Mouse (Mus musculus) ES-E14 (cell line): ENCODE data around the gene Wdr4. TPM values are rescaled to one million over a fixed set of nuclear protein-coding genes. Genes with fewer than 3 reads are reported as not detected.

Experiments used
- DNase-seq: peaks from one replicate; pipeline ENCODE4 v3.0.0-alpha.2; 2013; ENCODE audit warnings: low read depth, low spot score
- H3K27ac ChIP-seq: 2 replicates; pipeline ENCODE4 v1.5.1; 2012; ENCODE audit warnings: low read depth, mild to moderate bottlenecking, low read length, moderate library complexity, mixed read lengths; ENCODE audit not compliant: poor library complexity, insufficient read depth, severe bottlenecking
- H3K36me3 ChIP-seq: 2 replicates; pipeline ENCODE4 v1.6.1; 2012; ENCODE audit warnings: mild to moderate bottlenecking, low read length, moderate library complexity, mixed read lengths; ENCODE audit not compliant: control insufficient read depth, poor library complexity, insufficient read depth, severe bottlenecking
- H3K4me1 ChIP-seq, 2 experiments: fragments of 150-350 bp in 1 of 2; sonication (generic) in 1 of 2; 2 replicates each; pipeline ENCODE4 v1.6.1; 2012; ENCODE audit warnings: low read length in 2 of 2, mild to moderate bottlenecking in 1 of 2, mixed read lengths in 1 of 2; ENCODE audit not compliant: control insufficient read depth in 2 of 2, insufficient read depth in 2 of 2, poor library complexity in 1 of 2
- H3K4me3 ChIP-seq, 2 experiments: fragments of 150-350 bp in 1 of 2; sonication (generic) in 1 of 2; 2 replicates each; pipeline ENCODE4 v1.5.1; 2012; ENCODE audit warnings: low read length in 2 of 2, low read depth in 1 of 2, mild to moderate bottlenecking in 1 of 2, mixed read lengths in 1 of 2; ENCODE audit not compliant: insufficient read depth in 1 of 2, poor library complexity in 1 of 2, severe bottlenecking in 1 of 2
- H3K9ac ChIP-seq: 2 replicates; pipeline ENCODE4 v1.6.1; 2012; ENCODE audit warnings: low read depth, mild to moderate bottlenecking, low read length, mixed read lengths; ENCODE audit not compliant: poor library complexity, insufficient read depth, severe bottlenecking
- H3K9me3 ChIP-seq: fragments of 150-350 bp; sonication (generic); 2 replicates; pipeline ENCODE4 v1.6.1; 2012; ENCODE audit warnings: low read depth, mild to moderate bottlenecking, low read length; ENCODE audit not compliant: control insufficient read depth, insufficient read depth
- CHD2 ChIP-seq: IDR thresholded peaks from 2 replicates; pipeline ENCODE4 v1.6.1; 2014; ENCODE audit warnings: mild to moderate bottlenecking, low read depth, low read length, inconsistent platforms
- HCFC1 ChIP-seq: IDR thresholded peaks from 2 replicates; pipeline ENCODE4 v1.6.1; 2012; ENCODE audit warnings: low read length, inconsistent platforms, borderline replicate concordance; ENCODE audit not compliant: insufficient read depth
- MAFK ChIP-seq: IDR thresholded peaks from 2 replicates; pipeline ENCODE4 v1.6.1; 2014; ENCODE audit warnings: mild to moderate bottlenecking, low read depth, low read length, inconsistent platforms; ENCODE audit not compliant: insufficient read depth
- ZC3H11A ChIP-seq: IDR thresholded peaks from 2 replicates; pipeline ENCODE4 v1.6.1; 2012; ENCODE audit warnings: low read depth, mild to moderate bottlenecking, inconsistent platforms, low read length, borderline replicate concordance
- ZNF384 ChIP-seq: IDR thresholded peaks from 2 replicates; pipeline ENCODE4 v1.6.1; 2012; ENCODE audit warnings: low read depth, low read length, inconsistent platforms
- in situ Hi-C, 2 experiments: fragments of 600-800 bp; cut with MboI; formaldehyde crosslinking; loops; one replicate each; pipeline ENCODE4 v1.15.1; 2025; ENCODE audit warnings: low sequenced_read_pairs in 2 of 2, inconsistent platforms in 1 of 2; ENCODE audit not compliant: unreplicated experiment in 2 of 2
- total RNA-seq: library from RNA; depleted of rRNA; stranded (reverse); fragments of 300-350 nt; gene quantifications from 2 replicates; pipeline ENCODE4 v1.2.3, GENCODE M21; 2012

Gene Wdr4
- total RNA-seq, 1 experiment = 58.5 TPM

DNA sequence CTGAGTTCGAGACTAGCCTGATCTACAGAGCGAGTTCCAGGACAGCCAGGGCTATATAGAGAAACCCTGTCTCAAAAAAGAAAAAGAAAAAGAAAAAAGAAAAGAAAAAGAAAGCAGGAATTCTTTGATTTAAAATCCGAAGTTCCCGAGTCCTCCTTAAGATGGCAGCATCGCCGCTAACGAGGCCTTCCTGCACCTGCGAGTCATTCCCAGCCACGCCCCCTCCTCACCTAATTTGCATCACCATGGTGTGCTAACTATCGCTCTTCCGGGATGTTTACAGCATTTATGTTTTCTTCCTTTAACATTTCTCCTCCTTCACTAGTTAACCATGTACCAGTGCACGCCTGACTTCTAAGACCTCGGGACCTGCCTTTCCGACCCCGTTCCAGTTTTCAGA lies 9.5 kb upstream of the Wdr4 start:
- no peaks in the 10 kb centered on the region for H3K9me3 ChIP-seq
- H3K27ac ChIP-seq = peak overlapping the region; percentile 69
- in situ Hi-C loops = no loop called here
- TF ChIP-seq ZNF384 (no peak), MAFK (no peak), ZC3H11A (no peak), CHD2 (no peak), HCFC1 (no peak)
- peaks cover 26% of the 10 kb centered on the region for H3K36me3 ChIP-seq
- H3K4me3 ChIP-seq = peak overlapping the region; percentile 48 to 61
- peak overlapping the region; percentile 64; the same call in 1 of the 2 replicates for H3K9ac ChIP-seq
- DNase-seq = peak; percentile 81
- H3K4me1 ChIP-seq = peaks cover 3 to 29% of the 10 kb centered on the region in 2 experiments

DNA sequence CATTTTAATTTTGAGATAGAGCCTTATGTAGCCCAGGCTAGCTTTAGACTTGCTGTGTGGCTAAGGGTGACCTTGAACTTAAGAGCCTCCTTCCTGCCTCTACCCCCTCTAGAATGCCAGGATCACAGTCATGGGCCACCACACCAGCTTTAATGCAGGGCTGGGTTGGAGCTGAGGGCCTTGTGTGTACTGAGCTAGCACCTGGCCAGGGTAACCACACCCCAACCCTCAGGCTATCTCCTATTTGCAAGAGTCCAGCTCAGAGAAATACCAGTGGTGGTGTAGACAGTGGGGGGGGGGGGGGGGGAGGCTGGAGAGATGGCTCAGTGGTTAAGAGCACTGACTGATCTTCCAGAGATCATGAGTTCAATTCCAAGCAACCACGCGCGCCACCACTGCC lies 6.0 kb upstream of the Wdr4 start:
- TF ChIP-seq ZC3H11A (no peak), HCFC1 (no peak), CHD2 (no peak), MAFK (no peak), ZNF384 (no peak)
- Histone ChIP-seq H3K9me3 (no peaks in the 10 kb centered on the region), H3K36me3 (peaks cover 30% of the 10 kb centered on the region), H3K27ac (no peak overlapping the region), H3K4me1 (peaks cover 7 to 21% of the 10 kb centered on the region in 2 experiments), H3K4me3 (no peak overlapping the region), H3K9ac (no peak overlapping the region)
- DNase-seq = no peak
- in situ Hi-C loops = no loop called here

DNA sequence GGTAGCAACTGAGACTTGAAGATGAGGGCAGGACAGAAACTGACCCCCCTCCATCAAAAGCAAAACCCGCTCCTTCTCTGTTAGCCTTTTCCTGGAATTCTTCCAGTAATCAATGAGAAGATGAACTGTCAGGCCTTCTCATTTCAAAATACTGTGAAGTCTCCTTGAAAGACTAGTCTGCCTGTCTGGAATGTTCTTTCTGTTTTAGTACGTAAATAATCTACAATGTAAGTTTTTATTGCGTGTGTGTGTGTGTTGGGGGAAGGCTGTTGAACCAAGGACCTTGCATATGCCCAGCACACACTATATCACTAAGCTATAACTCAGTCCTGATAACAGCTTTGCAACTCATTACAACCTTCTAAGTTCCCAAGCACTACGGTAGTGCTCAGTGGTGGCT lies 5.3 kb upstream of the Wdr4 start:
- Histone ChIP-seq H3K4me3 (no peak overlapping the region), H3K36me3 (peaks cover 30% of the 10 kb centered on the region), H3K9ac (no peak overlapping the region), H3K9me3 (no peaks in the 10 kb centered on the region), H3K4me1 (peaks cover 7 to 20% of the 10 kb centered on the region in 2 experiments; a peak in 3 of 4 replicates), H3K27ac (no peak overlapping the region; the same call in 1 of the 2 replicates)
- DNase-seq = no peak
- no peak for TF ChIP-seq ZC3H11A
- no peak for TF ChIP-seq ZNF384
- TF ChIP-seq MAFK = no peak
- TF ChIP-seq CHD2 = no peak
- no peak for TF ChIP-seq HCFC1
- in situ Hi-C loops = no loop called here

DNA sequence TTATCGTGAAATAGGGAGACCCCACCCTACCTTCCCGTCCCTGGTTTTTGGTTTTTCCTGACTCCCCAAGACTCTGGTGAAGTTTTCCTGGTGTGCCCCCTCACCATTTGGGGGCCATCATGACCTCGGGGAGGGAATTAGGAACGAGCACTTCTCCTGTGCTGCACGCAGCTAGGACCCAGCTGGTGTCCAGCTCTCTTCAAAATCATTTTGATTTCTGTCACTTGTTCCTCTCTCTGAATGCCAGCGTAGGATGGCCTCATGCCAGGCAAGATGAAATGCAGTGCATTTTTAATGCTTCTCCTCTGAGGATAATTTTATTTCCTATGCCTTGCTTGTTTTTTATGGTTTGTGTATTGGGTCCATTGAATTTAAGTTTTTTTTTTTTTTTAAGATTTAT lies 2.2 kb upstream of the Wdr4 start:
- H3K4me3 ChIP-seq = no peak overlapping the region
- H3K36me3 ChIP-seq = peaks cover 17% of the 10 kb centered on the region
- DNase-seq = no peak
- no peak overlapping the region for H3K27ac ChIP-seq
- in situ Hi-C loops = no loop called here
- no peak overlapping the region for H3K9ac ChIP-seq
- no peak for TF ChIP-seq ZNF384
- TF ChIP-seq HCFC1 = no peak
- no peak for TF ChIP-seq CHD2
- no peak for TF ChIP-seq MAFK
- no peak for TF ChIP-seq ZC3H11A
- peaks cover 4 to 7% of the 10 kb centered on the region in 2 experiments; a peak in 3 of 4 replicates for H3K4me1 ChIP-seq
- no peaks in the 10 kb centered on the region for H3K9me3 ChIP-seq

DNA sequence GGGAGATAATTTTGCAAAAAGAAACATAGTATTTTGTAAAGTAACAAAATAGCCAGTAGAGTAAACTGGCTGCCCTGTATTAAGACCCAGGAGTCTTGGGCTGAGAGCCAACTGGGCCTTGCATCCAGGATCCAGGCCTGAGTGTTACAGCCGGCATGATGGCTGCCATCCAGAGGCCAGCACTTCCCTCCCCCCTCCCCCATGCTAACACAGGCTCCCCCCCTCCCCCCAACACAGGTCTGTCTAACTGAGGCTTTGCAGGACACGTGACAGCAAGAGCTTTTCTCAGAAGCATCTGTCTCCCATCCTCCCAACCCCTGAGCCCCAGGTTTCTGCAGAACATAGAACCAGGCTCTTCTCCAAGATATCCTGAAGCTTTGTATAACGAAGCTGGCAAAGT lies 1.1 kb upstream of the Wdr4 start:
- Histone ChIP-seq H3K9me3 (no peaks in the 10 kb centered on the region), H3K36me3 (peaks cover 13% of the 10 kb centered on the region), H3K27ac (no peak overlapping the region; the same call in 1 of the 2 replicates), H3K4me1 (peaks cover 4 to 7% of the 10 kb centered on the region in 2 experiments; a peak in 2 of 4 replicates), H3K9ac (peak overlapping the region; percentile 39; the same call in 1 of the 2 replicates), H3K4me3 (peak overlapping the region; percentile 89 to 91)
- in situ Hi-C loops = no loop called here
- TF ChIP-seq CHD2 (no peak), MAFK (no peak), ZC3H11A (no peak), HCFC1 (no peak), ZNF384 (no peak)
- no peak for DNase-seq
